ENCODE assay signal across 12 mouse cellular contexts in the genomic region with DNA sequence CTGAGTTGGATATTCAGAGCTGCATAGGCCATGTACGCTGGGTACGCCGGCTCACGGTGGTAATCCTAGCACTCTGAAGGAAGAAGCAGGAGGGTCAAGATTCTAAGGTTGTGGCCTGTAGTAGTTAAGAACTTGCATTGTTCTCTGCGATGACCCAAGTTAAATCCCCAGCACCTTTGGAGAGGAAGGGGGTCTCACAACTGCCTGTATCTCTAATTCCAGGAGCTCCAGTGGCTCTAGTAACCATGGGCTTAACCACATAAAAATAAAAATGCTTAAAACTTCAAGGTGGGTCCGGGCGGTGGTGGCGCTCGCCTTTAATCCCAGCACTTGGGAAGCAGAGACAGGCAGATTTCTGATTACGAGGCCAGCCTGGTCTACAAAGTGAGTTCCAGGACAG. TPM values are rescaled to one million over a fixed set of nuclear protein-coding genes. Genes with fewer than 3 reads are reported as not detected.
DNase-seq lines count a peak whose midpoint lies in the region; ATAC-seq and TF ChIP-seq lines count a peak whose summit lies in the region.
"Had no signal": no experiment of that assay in that cellular context is flagged by ENCODE, and none has a peak within 500 bp of the region (broad histone marks: within the 10 kb centered on the region; RNA-seq: fewer than 3 reads in every experiment).

No protein-coding gene starts in this region.

- peak overlapping the region; percentile 36; the same call in 1 of the 2 replicates for H3K27ac ChIP-seq in intestine, embryonic 15.5 days
- H3K27ac ChIP-seq in intestine, postnatal 0 days (ENCODE audit: low read depth, low read length) = no peak overlapping the region
- peak overlapping the region; percentile 63 for H3K27ac ChIP-seq in limb, embryonic 10.5 days
- H3K27ac ChIP-seq: heart, adult 2 months had no signal

- no peak for TF ChIP-seq CTCF in intestine, postnatal 0 days (IDR thresholded peaks at IDR 0.05; ENCODE audit: low read depth)

- H3K36me3 ChIP-seq in intestine, embryonic 15.5 days = no peaks in the 10 kb centered on the region
- no peaks in the 10 kb centered on the region for H3K36me3 ChIP-seq in intestine, postnatal 0 days (ENCODE audit: control insufficient read depth, insufficient read depth)
- no peaks in the 10 kb centered on the region for H3K36me3 ChIP-seq in limb, embryonic 10.5 days
- H3K36me3 ChIP-seq: G1E had no signal

- peak; percentile 17 for DNase-seq in thymus, postnatal 4 days
- no peak for DNase-seq in thymus, postnatal 25 days
- DNase-seq in limb, embryonic 10.5 days (ENCODE audit: low spot score) = no peak
- DNase-seq in layer of hippocampus, adult 9-10 months (ENCODE audit: low spot score) = no peak
- DNase-seq: cerebellum, adult 11-12 months; heart, adult 2 months had no signal

- H3K27me3 ChIP-seq in intestine, embryonic 15.5 days (replicated peaks) = no peaks in the 10 kb centered on the region
- H3K27me3 ChIP-seq in intestine, postnatal 0 days (replicated peaks; ENCODE audit: control insufficient read depth, insufficient read depth, low read length) = no peaks in the 10 kb centered on the region
- H3K27me3 ChIP-seq in limb, embryonic 10.5 days (ENCODE audit: low read depth, poor library complexity, severe bottlenecking) = no peaks in the 10 kb centered on the region

- no peak overlapping the region for H3K4me3 ChIP-seq in intestine, embryonic 15.5 days (replicated peaks)
- no peak overlapping the region for H3K4me3 ChIP-seq in intestine, postnatal 0 days (ENCODE audit: low read depth, low read length)
- 0 out of 2 replicates have a peak overlapping the region, but pooled peaks have one; percentile 6 for H3K4me3 ChIP-seq in limb, embryonic 10.5 days
- H3K4me3 ChIP-seq: heart, adult 2 months had no signal

- no peaks in the 10 kb centered on the region for H3K9me3 ChIP-seq in intestine, embryonic 15.5 days
- H3K9me3 ChIP-seq in intestine, postnatal 0 days (ENCODE audit: control insufficient read depth) = no peaks in the 10 kb centered on the region
- no peaks in the 10 kb centered on the region for H3K9me3 ChIP-seq in limb, embryonic 10.5 days (replicated peaks)
- H3K9me3 ChIP-seq: G1E had no signal

- 88% methylated on average over 10 of the region's 10 CpGs for WGBS in intestine, embryonic 15.5 days
- 91% methylated on average over 10 of the region's 10 CpGs for whole genome bisulfite sequencing in intestine, postnatal 0 days
- 86% methylated on average over 10 of the region's 10 CpGs for WGBS in limb, embryonic 10.5 days

- ATAC-seq in intestine, embryonic 15.5 days = no peak
- ATAC-seq in intestine, postnatal 0 days = no peak
- no peak for ATAC-seq in erythroid progenitor cell, adult 5-6 weeks (replicated peaks; ENCODE audit: low FRiP score, poor library complexity, severe bottlenecking)
- ATAC-seq: inflammation-experienced regulatory T-cells, adult 6 months; lung, postnatal 0 days had no signal

- H3K9ac ChIP-seq in intestine, embryonic 15.5 days = no peak overlapping the region
- no peak overlapping the region for H3K9ac ChIP-seq in intestine, postnatal 0 days (ENCODE audit: low read depth, low read length)

- no peaks in the 10 kb centered on the region for H3K4me1 ChIP-seq in intestine, embryonic 15.5 days (replicated peaks)
- H3K4me1 ChIP-seq in intestine, postnatal 0 days (replicated peaks; ENCODE audit: control insufficient read depth, insufficient read depth, low read length) = no peaks in the 10 kb centered on the region
- no peaks in the 10 kb centered on the region for H3K4me1 ChIP-seq in limb, embryonic 10.5 days

- H3K4me2 ChIP-seq in intestine, embryonic 15.5 days (replicated peaks) = no peak overlapping the region
- H3K4me2 ChIP-seq in intestine, postnatal 0 days (replicated peaks; ENCODE audit: low read depth) = no peak overlapping the region

RNA-seq across cellular contexts. Expression of gene Hist1h4n, which starts 1.7 kb away (rescaled TPM):
- 12.0 and 15.9 TPM in 2 replicates for polyA plus RNA-seq in intestine, embryonic 15.5 days (2015; fragmentation: Nextera tagmentation; extraction: Ambion mirVana)
- 2.1 and 5.3 TPM in 2 replicates for polyA plus RNA-seq in intestine, postnatal 0 days (2015; fragmentation: Nextera tagmentation; extraction: Ambion mirVana)
- polyA plus RNA-seq in limb, embryonic 10.5 days (2016; fragmentation: Nextera tagmentation; extraction: Ambion mirVana) = 10.5 and 11.5 TPM in 2 replicates
- total RNA-seq in erythroid progenitor cell, adult 5-6 weeks (2015; ENCODE audit: low replicate concordance) = 169 and 258 TPM in 2 replicates
- 2,740 and 4,790 TPM in 2 replicates for total RNA-seq in erythroid progenitor cell, adult 5-6 weeks (2017; ENCODE audit: low replicate concordance)

RNA-seq across cellular contexts. Expression of gene Hist1h2ap, which starts 3.0 kb away (rescaled TPM):
- 2,704 and 3,243 TPM in 2 replicates for polyA plus RNA-seq in intestine, embryonic 15.5 days (2015; fragmentation: Nextera tagmentation; extraction: Ambion mirVana)
- 1,504 and 1,780 TPM in 2 replicates for polyA plus RNA-seq in intestine, postnatal 0 days (2015; fragmentation: Nextera tagmentation; extraction: Ambion mirVana)
- polyA plus RNA-seq in limb, embryonic 10.5 days (2016; fragmentation: Nextera tagmentation; extraction: Ambion mirVana) = 6,450 and 6,557 TPM in 2 replicates
- total RNA-seq in erythroid progenitor cell, adult 5-6 weeks (2015; ENCODE audit: low replicate concordance) = 209 and 329 TPM in 2 replicates
- total RNA-seq in erythroid progenitor cell, adult 5-6 weeks (2017; ENCODE audit: low replicate concordance) = 6,300 and 16,342 TPM in 2 replicates

RNA-seq across cellular contexts. Expression of gene Hist1h2br, which starts 3.2 kb away (rescaled TPM):
- polyA plus RNA-seq in intestine, embryonic 15.5 days (2015; fragmentation: Nextera tagmentation; extraction: Ambion mirVana) = 15.0 and 16.4 TPM in 2 replicates
- polyA plus RNA-seq in intestine, postnatal 0 days (2015; fragmentation: Nextera tagmentation; extraction: Ambion mirVana) = 7.8 and 10.0 TPM in 2 replicates
- 19.4 and 23.0 TPM in 2 replicates for polyA plus RNA-seq in limb, embryonic 10.5 days (2016; fragmentation: Nextera tagmentation; extraction: Ambion mirVana)
- 696 and 939 TPM in 2 replicates for total RNA-seq in erythroid progenitor cell, adult 5-6 weeks (2015; ENCODE audit: low replicate concordance)
- total RNA-seq in erythroid progenitor cell, adult 5-6 weeks (2017; ENCODE audit: low replicate concordance) = 393 and 1,610 TPM in 2 replicates

RNA-seq across cellular contexts. Expression of gene Hist1h4m, which starts 18.8 kb away (rescaled TPM):
- not detected in 2 replicates for polyA plus RNA-seq in intestine, embryonic 15.5 days (2015; fragmentation: Nextera tagmentation; extraction: Ambion mirVana)
- polyA plus RNA-seq in intestine, postnatal 0 days (2015; fragmentation: Nextera tagmentation; extraction: Ambion mirVana) = not detected in 2 replicates
- not detected in 2 replicates for polyA plus RNA-seq in limb, embryonic 10.5 days (2016; fragmentation: Nextera tagmentation; extraction: Ambion mirVana)
- 328 and 512 TPM in 2 replicates for total RNA-seq in erythroid progenitor cell, adult 5-6 weeks (2015; ENCODE audit: low replicate concordance)
- total RNA-seq in erythroid progenitor cell, adult 5-6 weeks (2017; ENCODE audit: low replicate concordance) = 4,244 and 7,239 TPM in 2 replicates
- polyA plus RNA-seq: G1E; heart, adult 2 months; lung, postnatal 0 days had no signal

RNA-seq across cellular contexts. Expression of gene Hist1h2ao, which starts 20.1 kb away (rescaled TPM):
- polyA plus RNA-seq in intestine, embryonic 15.5 days (2015; fragmentation: Nextera tagmentation; extraction: Ambion mirVana) = 1.7 TPM in 1 of 2 replicates, not detected in the other
- not detected in 2 replicates for polyA plus RNA-seq in intestine, postnatal 0 days (2015; fragmentation: Nextera tagmentation; extraction: Ambion mirVana)
- polyA plus RNA-seq in limb, embryonic 10.5 days (2016; fragmentation: Nextera tagmentation; extraction: Ambion mirVana) = 2.0 and 2.1 TPM in 2 replicates
- 587 and 743 TPM in 2 replicates for total RNA-seq in erythroid progenitor cell, adult 5-6 weeks (2015; ENCODE audit: low replicate concordance)
- 2,181 TPM in 1 of 2 replicates, not detected in the other for total RNA-seq in erythroid progenitor cell, adult 5-6 weeks (2017; ENCODE audit: low replicate concordance)
- polyA plus RNA-seq: heart, adult 2 months; lung, postnatal 0 days had no signal
